Mouse (Mus musculus): ENCODE measurements around the gene Krtap4-7. TPM values are rescaled to one million over a fixed set of nuclear protein-coding genes. Genes with fewer than 3 reads are reported as not detected.
"Not testable (repeated sequence)": the region's sequence is repeated elsewhere in the genome, so short reads cannot be mapped to it uniquely, and the experiment has no call there.

Gene Krtap4-7
- total RNA-seq, 1 experiment from 2014 or later: not detected

- no peak for ATAC-seq (replicated peaks; ENCODE audit: low read depth, poor library complexity, severe bottlenecking)
These were observed 34.8 kb downstream of the Krtap4-7 start for GRCm38 (mm10) chr11:99609126-99609525.

- ATAC-seq (replicated peaks; ENCODE audit: low read depth, poor library complexity, severe bottlenecking): not testable (repeated sequence)
These were observed 40.7 kb downstream of the Krtap4-7 start, which contains the start of gene Gm11938 for GRCm38 (mm10) chr11:99603208-99603607. Gene Gm11938, minus strand, starts transcription at chr11:99603308.

DNA sequence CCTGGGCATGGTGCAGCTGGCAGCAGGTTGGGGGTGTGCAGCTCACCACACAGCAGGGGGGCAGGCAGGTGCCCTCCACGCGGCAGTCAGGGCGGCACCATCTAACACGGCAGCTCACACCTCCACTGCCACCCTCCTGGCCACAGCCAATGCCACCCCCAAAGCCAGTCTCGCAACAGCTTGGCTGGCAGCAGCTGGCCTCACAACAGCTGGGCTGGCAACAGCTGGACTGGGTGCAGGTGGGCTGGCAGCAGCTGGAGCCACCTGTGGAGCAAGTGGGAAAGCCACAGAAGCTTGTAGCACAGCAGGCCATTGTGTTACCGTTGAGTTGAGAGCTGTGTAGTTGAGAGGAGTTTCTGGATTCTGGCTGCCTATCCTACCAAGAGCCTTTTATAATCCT, 46.1 kb downstream of the Krtap4-7 start, which contains the start of gene Krtap9-3:
Krtap9-3 (minus strand) TSS at position 364 of the 400 bp plus-strand sequence.
- ATAC-seq (replicated peaks; ENCODE audit: low read depth, poor library complexity, severe bottlenecking): not testable (repeated sequence)

Other genes starting within 250 kb of the Krtap4-7 start
- not detected in 2 replicates for gene Krt12, start 221.8 kb downstream of the Krtap4-7 start, total RNA-seq (2017)
- gene Krt20, start 205.9 kb downstream of the Krtap4-7 start, total RNA-seq (2017): not detected in 2 replicates
- gene Krt23, start 151.0 kb downstream of the Krtap4-7 start, total RNA-seq (2017): not detected in 2 replicates
- not detected in 2 replicates for gene Krt39, start 122.8 kb downstream of the Krtap4-7 start, total RNA-seq (2017)
- not detected in 2 replicates for gene Krt40, start 100.9 kb downstream of the Krtap4-7 start, total RNA-seq (2017)
- not detected in 2 replicates for gene Krtap3-3, start 93.2 kb downstream of the Krtap4-7 start, total RNA-seq (2017)
- not detected in 2 replicates for gene Krtap3-2, start 87.2 kb downstream of the Krtap4-7 start, total RNA-seq (2017)
- not detected in 2 replicates for gene Gm11939, start 84.6 kb downstream of the Krtap4-7 start, total RNA-seq (2017)
- not detected in 2 replicates for gene Krtap3-1, start 77.5 kb downstream of the Krtap4-7 start, total RNA-seq (2017)
- gene Krtap1-5, start 63.1 kb downstream of the Krtap4-7 start, total RNA-seq (2017): not detected in 2 replicates
- gene Krtap1-4, start 60.4 kb downstream of the Krtap4-7 start, total RNA-seq (2017): not detected in 2 replicates
- not detected in 2 replicates for gene Krtap1-3, start 52.8 kb downstream of the Krtap4-7 start, total RNA-seq (2017)
- not detected in 2 replicates for gene Krtap9-3, start 46.0 kb downstream of the Krtap4-7 start, total RNA-seq (2017)
- gene Gm11938, start 40.8 kb downstream of the Krtap4-7 start, total RNA-seq (2017): not detected in 2 replicates
- gene Gm11937, start 33.9 kb downstream of the Krtap4-7 start, total RNA-seq (2017): not detected in 2 replicates
- gene Krtap2-4, start 29.2 kb downstream of the Krtap4-7 start, total RNA-seq (2017): not detected in 2 replicates
- not detected in 2 replicates for gene Gm11562, start 23.7 kb downstream of the Krtap4-7 start, total RNA-seq (2017)
- not detected in 2 replicates for gene Krtap4-1, start 15.9 kb downstream of the Krtap4-7 start, total RNA-seq (2017)
- gene Krtap4-2, start 9.0 kb downstream of the Krtap4-7 start, total RNA-seq (2017): not detected in 2 replicates
- not detected in 2 replicates for gene Gm11555, start 6.1 kb upstream of the Krtap4-7 start, total RNA-seq (2017)
- gene Gm11563, start 14.9 kb upstream of the Krtap4-7 start, total RNA-seq (2017): not detected in 2 replicates
- gene Krtap4-6, start 21.9 kb upstream of the Krtap4-7 start, total RNA-seq (2017): not detected in 2 replicates
- not detected in 2 replicates for gene Gm14190, start 46.7 kb upstream of the Krtap4-7 start, total RNA-seq (2017)
- gene Gm14180, start 90.2 kb upstream of the Krtap4-7 start, total RNA-seq (2017): not detected in 2 replicates
- gene Gm11595, start 128.8 kb upstream of the Krtap4-7 start, total RNA-seq (2017): not detected in 2 replicates
- gene Krtap4-8, start 136.6 kb upstream of the Krtap4-7 start, total RNA-seq (2017): not detected in 2 replicates
- gene Krtap4-9, start 141.1 kb upstream of the Krtap4-7 start, total RNA-seq (2017): not detected in 2 replicates
- not detected in 2 replicates for gene Gm11596, start 149.4 kb upstream of the Krtap4-7 start, total RNA-seq (2017)
- gene Gm11569, start 154.8 kb upstream of the Krtap4-7 start, total RNA-seq (2017): not detected in 2 replicates
- gene Gm11554, start 160.4 kb upstream of the Krtap4-7 start, total RNA-seq (2017): not detected in 2 replicates
- gene Krtap4-13, start 165.8 kb upstream of the Krtap4-7 start, total RNA-seq (2017): not detected in 2 replicates
- not detected in 2 replicates for gene Gm11564, start 171.6 kb upstream of the Krtap4-7 start, total RNA-seq (2017)
- gene 2300003K06Rik, start 194.0 kb upstream of the Krtap4-7 start, total RNA-seq (2017): not detected in 2 replicates
- gene Krtap4-16, start 207.5 kb upstream of the Krtap4-7 start, total RNA-seq (2017): not detected in 2 replicates
- not detected in 2 replicates for gene Gm11568, start 213.8 kb upstream of the Krtap4-7 start, total RNA-seq (2017)
- not detected in 2 replicates for gene Gm11559, start 220.4 kb upstream of the Krtap4-7 start, total RNA-seq (2017)
- gene Krtap9-1, start 229.3 kb upstream of the Krtap4-7 start, total RNA-seq (2017): not detected in 2 replicates
- not detected in 2 replicates for gene Gm11567, start 235.1 kb upstream of the Krtap4-7 start, total RNA-seq (2017)

Measured in common myeloid progenitor, adult 5-6 weeks (primary cell).